24 mouse cellular contexts compared by ENCODE assay signal in the genomic region with DNA sequence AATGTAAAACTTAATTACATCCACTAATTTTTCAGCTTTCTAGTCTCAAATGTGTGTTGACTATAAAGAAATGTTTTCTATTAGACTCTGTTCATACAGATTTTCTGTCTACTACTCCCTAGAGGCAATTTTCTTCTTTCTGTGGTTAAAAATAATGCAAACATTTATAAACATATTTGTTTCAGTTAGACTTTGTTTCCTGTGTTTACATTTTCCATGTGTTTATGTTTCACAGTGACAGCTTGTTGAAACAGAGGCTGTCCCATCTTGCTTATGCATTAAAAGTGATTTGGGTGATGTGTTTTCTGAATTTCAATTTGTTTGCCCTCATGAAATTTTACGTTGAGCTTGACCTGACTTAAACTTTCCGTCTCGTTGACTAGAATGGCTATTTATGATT. TPM values are rescaled to one million over a fixed set of nuclear protein-coding genes. Genes with fewer than 3 reads are reported as not detected.
"Had no signal": no experiment of that assay in that cellular context is flagged by ENCODE, and none has a peak within 500 bp of the region (broad histone marks: within the 10 kb centered on the region; RNA-seq: fewer than 3 reads in every experiment).

No protein-coding gene starts in this region.

- H3K27ac ChIP-seq: neural tube, embryonic 13.5 days; neural tube, embryonic 15.5 days; stomach, embryonic 15.5 days; stomach, postnatal 0 days had no signal

- H3K4me3 ChIP-seq: neural tube, embryonic 13.5 days; neural tube, embryonic 15.5 days; stomach, embryonic 15.5 days had no signal

- H3K4me1 ChIP-seq: neural tube, embryonic 13.5 days; neural tube, embryonic 15.5 days; stomach, embryonic 15.5 days had no signal

- H3K36me3 ChIP-seq: neural tube, embryonic 13.5 days; neural tube, embryonic 15.5 days; stomach, embryonic 15.5 days had no signal

- H3K4me2 ChIP-seq: neural tube, embryonic 13.5 days; neural tube, embryonic 15.5 days; stomach, embryonic 15.5 days had no signal

- H3K9ac ChIP-seq: neural tube, embryonic 13.5 days; neural tube, embryonic 15.5 days; stomach, embryonic 15.5 days had no signal

- DNase-seq: retina, postnatal 1 day; right cerebral cortex, adult 18-20 months; right cerebral cortex, postnatal 14 days; right cerebral cortex, postnatal 25 days; right cerebral cortex, postnatal 4 days; spleen, adult 18-20 months; thymus, adult 18-20 months; thymus, adult 2 months; thymus, postnatal 14 days; thymus, postnatal 25 days; thymus, postnatal 36 days; thymus, postnatal 4 days had no signal

- H3K27me3 ChIP-seq: neural tube, embryonic 13.5 days; neural tube, embryonic 15.5 days; stomach, embryonic 15.5 days had no signal

- H3K9me3 ChIP-seq: neural tube, embryonic 13.5 days; neural tube, embryonic 15.5 days; stomach, embryonic 15.5 days had no signal

RNA-seq across cellular contexts. Expression of a gene that starts 6.0 kb away (rescaled TPM):
- polyA plus RNA-seq: neural tube, embryonic 13.5 days; neural tube, embryonic 14.5 days; neural tube, embryonic 15.5 days; small intestine, adult 2 months; spleen, adult 2 months; stomach, embryonic 14.5 days; stomach, embryonic 15.5 days; stomach, embryonic 16.5 days; stomach, postnatal 0 days; testis, adult 2 months; thymus, adult 2 months; thymus, postnatal 0 days; urinary bladder, adult 2 months had no signal

RNA-seq across cellular contexts. Expression of a gene that starts 19.0 kb away (rescaled TPM):
- polyA plus RNA-seq: neural tube, embryonic 13.5 days; neural tube, embryonic 14.5 days; neural tube, embryonic 15.5 days; small intestine, adult 2 months; spleen, adult 2 months; stomach, embryonic 14.5 days; stomach, embryonic 15.5 days; stomach, embryonic 16.5 days; stomach, postnatal 0 days; thymus, postnatal 0 days; urinary bladder, adult 2 months had no signal

RNA-seq across cellular contexts. Expression of a gene that starts 21.8 kb away (rescaled TPM):
- polyA plus RNA-seq: neural tube, embryonic 13.5 days; neural tube, embryonic 14.5 days; neural tube, embryonic 15.5 days; small intestine, adult 2 months; spleen, adult 2 months; stomach, embryonic 14.5 days; stomach, embryonic 15.5 days; stomach, embryonic 16.5 days; stomach, postnatal 0 days; testis, adult 2 months; thymus, adult 2 months; thymus, postnatal 0 days; urinary bladder, adult 2 months had no signal

RNA-seq across cellular contexts. Expression of a gene that starts 27.9 kb away (rescaled TPM):
- polyA plus RNA-seq: neural tube, embryonic 13.5 days; neural tube, embryonic 14.5 days; neural tube, embryonic 15.5 days; small intestine, adult 2 months; spleen, adult 2 months; stomach, embryonic 14.5 days; stomach, embryonic 15.5 days; stomach, embryonic 16.5 days; stomach, postnatal 0 days; testis, adult 2 months; thymus, adult 2 months; thymus, postnatal 0 days; urinary bladder, adult 2 months had no signal

RNA-seq across cellular contexts. Expression of a gene that starts 40.3 kb away (rescaled TPM):
- polyA plus RNA-seq: neural tube, embryonic 13.5 days; neural tube, embryonic 14.5 days; neural tube, embryonic 15.5 days; small intestine, adult 2 months; spleen, adult 2 months; stomach, embryonic 14.5 days; stomach, embryonic 15.5 days; stomach, embryonic 16.5 days; stomach, postnatal 0 days; testis, adult 2 months; thymus, adult 2 months; thymus, postnatal 0 days; urinary bladder, adult 2 months had no signal
